Mouse (Mus musculus) lung, postnatal 0 days (tissue): ENCODE results near the gene Flcn. TPM values are rescaled to one million over a fixed set of nuclear protein-coding genes. Genes with fewer than 3 reads are reported as not detected.
A peak's percentile ranks its signal among the peaks of the same experiment; 100 is the strongest.
"Not testable (repeated sequence)": the region's sequence is repeated elsewhere in the genome, so short reads cannot be mapped to it uniquely, and the experiment has no call there.

Experiments used
- ATAC-seq: fragments of 200-750 bp; cut with Nextera tagmentation; 2 replicates; pipeline ENCODE4 v1.8.0; 2017; ENCODE audit warnings: moderate library complexity
- DNase-seq: peaks from one replicate; pipeline ENCODE4 v3.0.0-alpha.2; 2016; ENCODE audit warnings: low spot score
- H3K27ac ChIP-seq: fragments of 300-500 bp; sonication (generic); 2 replicates; pipeline ENCODE4 v1.5.1; 2014; ENCODE audit warnings: antibody characterized with exemption, mild to moderate bottlenecking, low read length, mixed read lengths
- H3K27me3 ChIP-seq: fragments of 300-500 bp; sonication (generic); replicated peaks from 2 replicates; pipeline ENCODE4 v1.6.1; 2014; ENCODE audit warnings: low read length, mixed read lengths; ENCODE audit not compliant: insufficient read depth
- H3K36me3 ChIP-seq: fragments of 300-500 bp; sonication (generic); 2 replicates; pipeline ENCODE4 v1.6.1; 2014; ENCODE audit warnings: low read length, mixed read lengths; ENCODE audit not compliant: insufficient read depth
- H3K4me1 ChIP-seq: fragments of 300-500 bp; sonication (generic); 2 replicates; pipeline ENCODE4 v1.6.1; 2014; ENCODE audit warnings: antibody characterized with exemption, low read depth, low read length, mixed read lengths; ENCODE audit not compliant: insufficient read depth
- H3K4me2 ChIP-seq: fragments of 300-500 bp; sonication (generic); replicated peaks from 2 replicates; pipeline ENCODE4 v1.6.1; 2014; ENCODE audit warnings: low read depth, mild to moderate bottlenecking, low read length, moderate library complexity, mixed read lengths
- H3K4me3 ChIP-seq: fragments of 300-500 bp; sonication (generic); 2 replicates; pipeline ENCODE4 v1.5.1; 2014; ENCODE audit warnings: low read depth, low read length
- H3K9ac ChIP-seq: fragments of 300-500 bp; sonication (generic); replicated peaks from 2 replicates; pipeline ENCODE4 v1.6.1; 2014; ENCODE audit warnings: low read depth, mild to moderate bottlenecking
- H3K9me3 ChIP-seq: fragments of 300-500 bp; sonication (generic); 2 replicates; pipeline ENCODE4 v1.6.1; 2016; ENCODE audit warnings: low read length, mixed read lengths
- CTCF ChIP-seq: IDR thresholded peaks from 2 replicates; pipeline ENCODE4 v1.5.1; 2016; ENCODE audit warnings: antibody characterized with exemption, mild to moderate bottlenecking
- EP300 ChIP-seq: IDR thresholded peaks from 2 replicates; pipeline ENCODE4 v1.6.1; 2016; ENCODE audit warnings: antibody characterized with exemption, mild to moderate bottlenecking, control low read depth
- WGBS: fragments of 180-500 bp; shearing (Covaris S2); extraction: QIAGEN DNeasy Blood & Tissue Kit; methylation state at CpG from one replicate; pipeline ENCODE4 v1.1.7; 2014; 5-methylcytosine and 5-hydroxymethylcytosine counted together
- polyA plus RNA-seq: library from polyadenylated mRNA; unstranded; fragments of >200 nt; fragmentation: Nextera tagmentation; extraction: Ambion mirVana; gene quantifications from 2 replicates; pipeline ENCODE4 v1.2.1, GENCODE M21; 2015

The Flcn gene
- polyA plus RNA-seq, 1 experiment from 2014 or later: 57.4 TPM

- no peaks in the 10 kb centered on the region for H3K27me3 ChIP-seq
- WGBS: under 1% methylated on average over 38 of the region's 43 CpGs
- no peaks in the 10 kb centered on the region for H3K9me3 ChIP-seq
- DNase-seq (peak; percentile 99), ATAC-seq (peak; percentile 95)
- TF ChIP-seq CTCF (peak; percentile 14; the same call in 1 of the 2 replicates), EP300 (no peak; the same call in 1 of the 2 replicates)
- 0 out of 2 replicates have a peak, but pooled peaks cover 4% of the 10 kb centered on the region for H3K36me3 ChIP-seq
- H3K4me1 ChIP-seq: peaks cover 15% of the 10 kb centered on the region; the same call in 1 of the 2 replicates
- H3K4me2 ChIP-seq: peak within 1 kb of the TSS; percentile 62
- H3K27ac ChIP-seq: peak within 1 kb of the TSS; percentile 99
- H3K4me3 ChIP-seq: peak within 1 kb of the TSS; percentile 94
- H3K9ac ChIP-seq: peak within 1 kb of the TSS; percentile 93
Observed at GRCm38 (mm10) chr11:59839459-59840126, 29.8 kb upstream of the Flcn start, which contains the start of gene Cops3. TSS of gene Cops3 (minus strand) at chr11:59839838.

GRCm38 (mm10) chr11:59839008-59839458 lies 29.2 kb upstream of the Flcn start, which contains the start of gene Nt5m:
TSS of gene Nt5m (plus strand) at chr11:59839447.
- no peaks in the 10 kb centered on the region for H3K27me3 ChIP-seq
- peak; percentile 97 for ATAC-seq
- H3K9ac ChIP-seq: peak within 1 kb of the TSS; percentile 93
- DNase-seq: peak; percentile 97
- peak within 1 kb of the TSS; percentile 94 for H3K4me3 ChIP-seq
- TF ChIP-seq EP300 (peak; percentile 12), CTCF (no peak)
- H3K4me1 ChIP-seq: peaks cover 15% of the 10 kb centered on the region; the same call in 1 of the 2 replicates
- 0 out of 2 replicates have a peak, but pooled peaks cover 4% of the 10 kb centered on the region for H3K36me3 ChIP-seq
- H3K27ac ChIP-seq: peak within 1 kb of the TSS; percentile 99
- peak within 1 kb of the TSS; percentile 62 for H3K4me2 ChIP-seq
- WGBS: under 1% methylated on average over 24 of the region's 24 CpGs
- no peaks in the 10 kb centered on the region for H3K9me3 ChIP-seq

- no peak for ATAC-seq
- no peaks in the 10 kb centered on the region for H3K27me3 ChIP-seq
- peak overlapping the region; percentile 62 for H3K4me2 ChIP-seq
- 0 out of 2 replicates have a peak, but pooled peaks cover 4% of the 10 kb centered on the region for H3K36me3 ChIP-seq
- H3K4me3 ChIP-seq: peak overlapping the region; percentile 94
- peak overlapping the region; percentile 99 for H3K27ac ChIP-seq
- no peak overlapping the region; the same call in 1 of the 2 replicates for H3K9ac ChIP-seq
- peak; percentile 22 for DNase-seq
- TF ChIP-seq EP300: no peak
- peaks cover 15% of the 10 kb centered on the region; the same call in 1 of the 2 replicates for H3K4me1 ChIP-seq
- WGBS: 44% methylated on average over 4 of the region's 4 CpGs
- H3K9me3 ChIP-seq: no peaks in the 10 kb centered on the region
Observed at GRCm38 (mm10) chr11:59838426-59838825, 28.6 kb upstream of the Flcn start.

DNA sequence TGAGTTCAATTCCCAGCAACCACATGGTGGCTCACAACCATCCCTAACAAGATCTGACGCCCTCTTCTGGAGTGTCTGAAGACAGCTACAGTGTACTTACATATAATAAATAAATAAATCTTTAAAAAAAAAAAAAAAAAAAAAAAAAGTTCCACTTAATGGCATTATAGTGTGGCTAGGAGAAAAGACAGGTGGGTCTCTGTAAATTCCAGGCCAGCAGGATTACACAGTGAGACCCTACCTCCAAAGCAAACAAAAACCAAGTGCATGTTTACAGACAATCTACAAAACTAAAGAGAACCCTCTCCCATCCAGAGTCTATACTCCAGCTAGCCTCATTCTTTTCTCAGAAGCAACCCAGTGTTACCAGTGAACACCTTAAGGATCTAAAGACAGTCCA lies 28.0 kb upstream of the Flcn start:
- not testable (repeated sequence) for DNase-seq, H3K4me3 ChIP-seq, H3K36me3 ChIP-seq, H3K27me3 ChIP-seq, ATAC-seq, H3K9ac ChIP-seq, H3K27ac ChIP-seq, H3K9me3 ChIP-seq
- peaks cover 15% of the 10 kb centered on the region; the same call in 1 of the 2 replicates for H3K4me1 ChIP-seq
- no CpG with 5 or more reads among the region's 1 CpGs for WGBS
- peak overlapping the region; percentile 62; the same call in 1 of the 2 replicates for H3K4me2 ChIP-seq

- TF ChIP-seq CTCF (no peak), EP300 (no peak)
- Histone ChIP-seq H3K27me3 (no peaks in the 10 kb centered on the region), H3K9me3 (no peaks in the 10 kb centered on the region), H3K27ac (no peak overlapping the region), H3K4me3 (no peak overlapping the region), H3K4me1 (no peaks in the 10 kb centered on the region), H3K4me2 (no peak overlapping the region), H3K9ac (no peak overlapping the region), H3K36me3 (peaks cover 51% of the 10 kb centered on the region)
- 89% methylated on average over 3 of the region's 3 CpGs for WGBS
- ATAC-seq (no peak), DNase-seq (no peak)
Observed at GRCm38 (mm10) chr11:59821625-59822024, 11.8 kb upstream of the Flcn start.

DNA sequence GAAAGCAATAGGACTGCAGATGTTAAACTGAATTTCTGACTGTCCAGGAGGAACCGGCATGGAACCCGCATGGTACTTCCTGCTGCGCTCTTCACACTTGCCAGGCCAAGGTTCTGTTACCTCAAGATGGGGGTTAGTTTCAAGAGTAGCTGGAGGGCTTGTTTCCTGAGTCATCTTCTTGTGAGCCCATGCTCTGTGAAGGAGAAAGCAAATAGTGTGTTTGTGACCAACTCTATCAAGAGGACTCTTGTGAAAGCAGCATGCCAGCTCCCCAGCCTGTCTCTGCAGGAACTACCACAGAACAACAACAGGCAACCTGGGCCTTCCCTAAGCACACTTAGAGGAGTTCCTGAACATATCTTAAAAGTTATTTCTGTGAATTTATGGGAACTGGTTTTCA lies 8.1 kb upstream of the Flcn start:
- no peaks in the 10 kb centered on the region for H3K27me3 ChIP-seq
- ATAC-seq: peak; percentile 82
- H3K9ac ChIP-seq: no peak overlapping the region
- H3K27ac ChIP-seq: no peak overlapping the region
- H3K4me2 ChIP-seq: no peak overlapping the region
- WGBS: 80% methylated on average over 3 of the region's 3 CpGs
- H3K9me3 ChIP-seq: no peaks in the 10 kb centered on the region
- TF ChIP-seq CTCF: no peak
- peak; percentile 38; the same call in 1 of the 2 replicates for TF ChIP-seq EP300
- no peak overlapping the region for H3K4me3 ChIP-seq
- H3K4me1 ChIP-seq: no peaks in the 10 kb centered on the region
- H3K36me3 ChIP-seq: peaks cover 31% of the 10 kb centered on the region
- peak; percentile 78 for DNase-seq
